Mouse (Mus musculus): Measurements from ENCODE around the gene Camk1d.

Camk1d gene

GRCm38 (mm10) chr2:5458671-5459235 is 255.6 kb downstream of the Camk1d start:
- DNase-seq, result no peak

- no peak for DNase-seq
These were observed 256.2 kb downstream of the Camk1d start for GRCm38 (mm10) chr2:5458075-5458494.

- peak in 1 of 2 experiments; percentile 13 for DNase-seq
These were observed 258.2 kb downstream of the Camk1d start for GRCm38 (mm10) chr2:5456108-5456507.

- no peak for DNase-seq
These were observed 259.5 kb downstream of the Camk1d start for GRCm38 (mm10) chr2:5454830-5455229.

- DNase-seq, result peak; percentile 18 to 32
These were observed 262.7 kb downstream of the Camk1d start for GRCm38 (mm10) chr2:5451654-5452053.

GRCm38 (mm10) chr2:5445357-5445756 is 269.0 kb downstream of the Camk1d start:
- DNase-seq, result no peak

GRCm38 (mm10) chr2:5437690-5438089 is 276.6 kb downstream of the Camk1d start:
- no peak for DNase-seq

GRCm38 (mm10) chr2:5435587-5436253 is 278.6 kb downstream of the Camk1d start:
- no peak for DNase-seq

- peak in 1 of 2 experiments; percentile 18 for DNase-seq
These were observed 283.0 kb downstream of the Camk1d start for GRCm38 (mm10) chr2:5431309-5431708.

GRCm38 (mm10) chr2:5429921-5430320 is 284.4 kb downstream of the Camk1d start:
- no peak for DNase-seq

- no peak for DNase-seq
These were observed 288.2 kb downstream of the Camk1d start for GRCm38 (mm10) chr2:5426110-5426509.

- DNase-seq, result no peak
These were observed 288.7 kb downstream of the Camk1d start for GRCm38 (mm10) chr2:5425612-5426011.

GRCm38 (mm10) chr2:5420621-5421196 is 293.6 kb downstream of the Camk1d start:
- DNase-seq, result no peak

GRCm38 (mm10) chr2:5418802-5419201 is 295.5 kb downstream of the Camk1d start:
- DNase-seq, result peak; percentile 47 to 57

- peak; percentile 65 to 72 for DNase-seq
These were observed 296.9 kb downstream of the Camk1d start for GRCm38 (mm10) chr2:5417158-5418032.

GRCm38 (mm10) chr2:5411774-5412173 is 302.5 kb downstream of the Camk1d start:
- no peak for DNase-seq

- DNase-seq, result peak; percentile 26 to 28
These were observed 310.5 kb downstream of the Camk1d start for GRCm38 (mm10) chr2:5403850-5404249.

GRCm38 (mm10) chr2:5402036-5402435 is 312.3 kb downstream of the Camk1d start:
- DNase-seq, result no peak

- DNase-seq, result no peak
These were observed 315.8 kb downstream of the Camk1d start for GRCm38 (mm10) chr2:5398505-5398904.

- DNase-seq, result no peak
These were observed 316.3 kb downstream of the Camk1d start for GRCm38 (mm10) chr2:5398043-5398442.

- no peak for DNase-seq
These were observed 316.8 kb downstream of the Camk1d start for GRCm38 (mm10) chr2:5397468-5397867.

- DNase-seq, result no peak
These were observed 317.9 kb downstream of the Camk1d start for GRCm38 (mm10) chr2:5396415-5396814.

- DNase-seq, result no peak
These were observed 318.4 kb downstream of the Camk1d start for GRCm38 (mm10) chr2:5395873-5396272.

All from cerebellum, adult 18-20 months (tissue).